In genomic region chr8:46470792-46471781, GRCm38 (mm10) we compare ENCODE assay signal across 8 mouse cellular contexts. TPM values are rescaled to one million over a fixed set of nuclear protein-coding genes. Genes with fewer than 3 reads are reported as not detected.
DNase-seq lines count a peak whose midpoint lies in the region; ATAC-seq and TF ChIP-seq lines count a peak whose summit lies in the region.

Gene Acsl1 (plus strand): TSS chr8:46471037.

- in situ Hi-C loops in Patski (cut with MboI; ENCODE audit: low pct_unique_long_range_greater_than_20kb): no loop called here

- CTCF ChIA-PET in Patski (lab: Charles Lee): interaction anchor here (1.2 kb wide), 1 partner anchor 76 kb away, joined by 3 read pairs; no protein-coding TSS in a partner anchor

- WGBS in hindbrain, embryonic 13.5 days: under 1% methylated on average over 96 of the region's 106 CpGs

- no peaks in the 10 kb centered on the region for H3K27me3 ChIP-seq in Patski
- peaks cover 16% of the 10 kb centered on the region for H3K27me3 ChIP-seq in hindbrain, embryonic 13.5 days

- peak; percentile 93 for ATAC-seq in Patski
- ATAC-seq in hindbrain, embryonic 13.5 days (ENCODE audit: low FRiP score): peak; percentile 96

- H3K4me2 ChIP-seq in hindbrain, embryonic 13.5 days: peak within 1 kb of the TSS; percentile 79

- no peaks in the 10 kb centered on the region for H3K9me3 ChIP-seq in hindbrain, embryonic 13.5 days

- no peaks in the 10 kb centered on the region for H3K36me3 ChIP-seq in hindbrain, embryonic 13.5 days

- POLR2A ChIA-PET in Patski (lab: Charles Lee): interaction anchor here (0.6 kb wide), 2 partner anchors 80 to 82 kb away, joined by 3 read pairs; no protein-coding TSS in a partner anchor

- H3K9ac ChIP-seq in hindbrain, embryonic 13.5 days: peak within 1 kb of the TSS; percentile 94

- H3K27ac ChIP-seq in hindbrain, embryonic 13.5 days: peak within 1 kb of the TSS; percentile 89

- peak within 1 kb of the TSS; percentile 91 for H3K4me3 ChIP-seq in hindbrain, embryonic 13.5 days

- TF ChIP-seq CTCF in Patski (IDR thresholded peaks at IDR 0.05): no peak

- peaks cover 14% of the 10 kb centered on the region for H3K4me1 ChIP-seq in hindbrain, embryonic 13.5 days (replicated peaks)

- no peak for DNase-seq in Patski (ENCODE audit: low read depth, low spot score)
- peak; percentile 99 for DNase-seq in cerebellum, postnatal 10 days
- DNase-seq in frontal cortex, postnatal 14 days (ENCODE audit: low spot score in 2 of 2): peak; percentile 96 to 97
- DNase-seq in layer of hippocampus, postnatal 25 days (ENCODE audit: extremely low spot score in 1 of 2, low spot score in 1 of 2): peak; percentile 87
- DNase-seq in lung, postnatal 25 days (ENCODE audit: low spot score): peak; percentile 99
- DNase-seq in retina, postnatal 7 days (ENCODE audit: low read depth, low spot score): peak; percentile 97
- peak; percentile 94 for DNase-seq in urinary bladder, adult 2 months (ENCODE audit: low spot score)

RNA-seq across cellular contexts. Expression of gene Acsl1, which starts in this region (rescaled TPM):
- 43.4 TPM for polyA plus RNA-seq in Patski (2021)
- polyA plus RNA-seq in hindbrain, embryonic 13.5 days (2015; fragmentation: Nextera tagmentation; extraction: Ambion mirVana): 15.2 and 16.3 TPM in 2 replicates
- total RNA-seq in layer of hippocampus, postnatal 25 days (2021): 10 to 100 TPM; 45.7 to 48.2 TPM
- 44.2 and 46.6 TPM in 2 replicates for polyA plus RNA-seq in urinary bladder, adult 2 months (2012; rRNA removed)
